Mouse (Mus musculus) heart, postnatal 25 days (tissue): ENCODE results near the gene Rrad. TPM values are rescaled to one million over a fixed set of nuclear protein-coding genes. Genes with fewer than 3 reads are reported as not detected.

Source experiments
- DNase-seq: peaks from one replicate; pipeline ENCODE4 v3.0.0; 2022; ENCODE audit warnings: low spot score
- intact Hi-C: fragments of 180-260 bp; cut with DNase I; formaldehyde crosslinking; loops from one replicate; pipeline ENCODE4 v1.15.1; 2025
- total RNA-seq, 2 experiments: library from RNA; stranded (reverse); gene quantifications; 2 replicates each; pipeline ENCODE4 v1.2.3; 2021

Rrad gene
- total RNA-seq, 2 experiments from 2014 or later: 323 to 376 TPM

- DNase-seq: no peak
- intact Hi-C loops: no loop called here
Observed at GRCm38 (mm10) chr8:104627065-104627740, 3.9 kb downstream of the Rrad start.

GRCm38 (mm10) chr8:104624161-104624560 lies 7.0 kb downstream of the Rrad start, which contains the start of gene Cdh16:
Gene Cdh16, minus strand, starts transcription at chr8:104624396.
- intact Hi-C loops: no loop called here
- DNase-seq: no peak

- no peak for DNase-seq
- intact Hi-C loops: no loop called here
Observed at GRCm38 (mm10) chr8:104620765-104621164, 10.4 kb downstream of the Rrad start.

- intact Hi-C loops: no loop called here
- no peak for DNase-seq
Observed at GRCm38 (mm10) chr8:104613119-104613518, 18.0 kb downstream of the Rrad start.

GRCm38 (mm10) chr8:104611613-104612012 lies 19.5 kb downstream of the Rrad start:
- intact Hi-C loops: loop anchor here (2.0 kb wide), 1 partner anchor 17 kb away; no protein-coding TSS in a partner anchor
- no peak for DNase-seq

GRCm38 (mm10) chr8:104610185-104610766 lies 20.9 kb downstream of the Rrad start:
- DNase-seq: peak; percentile 55
- intact Hi-C loops: loop anchor here (2.0 kb wide), 1 partner anchor 19 kb away; no protein-coding TSS in a partner anchor

- DNase-seq: no peak
- intact Hi-C loops: no loop called here
Observed at GRCm38 (mm10) chr8:104609222-104609621, 21.9 kb downstream of the Rrad start.

GRCm38 (mm10) chr8:104607944-104608343 lies 23.2 kb downstream of the Rrad start:
- intact Hi-C loops: no loop called here
- DNase-seq: peak; percentile 51

GRCm38 (mm10) chr8:104606329-104606728 lies 24.8 kb downstream of the Rrad start:
- DNase-seq: no peak
- intact Hi-C loops: no loop called here

GRCm38 (mm10) chr8:104603245-104603593 lies 27.9 kb downstream of the Rrad start:
- intact Hi-C loops: loop anchor here (5.0 kb wide), 1 partner anchor 354 kb away; no protein-coding TSS in a partner anchor
- no peak for DNase-seq

- peak; percentile 75 for DNase-seq
- intact Hi-C loops: loop anchor here (1.0 to 5.0 kb wide), 2 partner anchors 40 to 355 kb away; no protein-coding TSS in a partner anchor
Observed at GRCm38 (mm10) chr8:104602468-104603244, 28.5 kb downstream of the Rrad start.

GRCm38 (mm10) chr8:104601941-104602371 lies 29.2 kb downstream of the Rrad start:
- no peak for DNase-seq
- intact Hi-C loops: loop anchor here (1.0 to 5.0 kb wide), 2 partner anchors 40 to 355 kb away; no protein-coding TSS in a partner anchor

GRCm38 (mm10) chr8:104601386-104601785 lies 29.7 kb downstream of the Rrad start:
- intact Hi-C loops: loop anchor here (5.0 kb wide), 1 partner anchor 356 kb away; no protein-coding TSS in a partner anchor
- no peak for DNase-seq

GRCm38 (mm10) chr8:104598496-104598895 lies 32.6 kb downstream of the Rrad start:
- intact Hi-C loops: no loop called here
- no peak for DNase-seq

- no peak for DNase-seq
- intact Hi-C loops: no loop called here
Observed at GRCm38 (mm10) chr8:104597656-104598055, 33.5 kb downstream of the Rrad start.

- no peak for DNase-seq
- intact Hi-C loops: no loop called here
Observed at GRCm38 (mm10) chr8:104595773-104596536, 35.2 kb downstream of the Rrad start.

- no peak for DNase-seq
- intact Hi-C loops: no loop called here
Observed at GRCm38 (mm10) chr8:104594611-104595362, 36.3 kb downstream of the Rrad start.

GRCm38 (mm10) chr8:104593536-104594325 lies 37.4 kb downstream of the Rrad start:
- intact Hi-C loops: no loop called here
- no peak for DNase-seq
